Mouse (Mus musculus) heart, adult 8-10 months (tissue): ENCODE data around the gene Sept9. TPM values are rescaled to one million over a fixed set of nuclear protein-coding genes. Genes with fewer than 3 reads are reported as not detected.

ENCODE experiments used
- DNase-seq: peaks from one replicate; pipeline ENCODE4 v3.0.0; 2022; ENCODE audit warnings: low spot score
- total RNA-seq, 4 experiments: library from RNA; stranded (reverse); gene quantifications; 2 replicates each; pipeline ENCODE4 v1.2.4; 2022

The Sept9 gene
- total RNA-seq, 4 experiments from 2014 or later: 26.5 to 38.8 (median 31.0) TPM

- no peak for DNase-seq
Measured at GRCm38 (mm10) chr11:117344339-117345021, 145.0 kb downstream of the Sept9 start.

DNA sequence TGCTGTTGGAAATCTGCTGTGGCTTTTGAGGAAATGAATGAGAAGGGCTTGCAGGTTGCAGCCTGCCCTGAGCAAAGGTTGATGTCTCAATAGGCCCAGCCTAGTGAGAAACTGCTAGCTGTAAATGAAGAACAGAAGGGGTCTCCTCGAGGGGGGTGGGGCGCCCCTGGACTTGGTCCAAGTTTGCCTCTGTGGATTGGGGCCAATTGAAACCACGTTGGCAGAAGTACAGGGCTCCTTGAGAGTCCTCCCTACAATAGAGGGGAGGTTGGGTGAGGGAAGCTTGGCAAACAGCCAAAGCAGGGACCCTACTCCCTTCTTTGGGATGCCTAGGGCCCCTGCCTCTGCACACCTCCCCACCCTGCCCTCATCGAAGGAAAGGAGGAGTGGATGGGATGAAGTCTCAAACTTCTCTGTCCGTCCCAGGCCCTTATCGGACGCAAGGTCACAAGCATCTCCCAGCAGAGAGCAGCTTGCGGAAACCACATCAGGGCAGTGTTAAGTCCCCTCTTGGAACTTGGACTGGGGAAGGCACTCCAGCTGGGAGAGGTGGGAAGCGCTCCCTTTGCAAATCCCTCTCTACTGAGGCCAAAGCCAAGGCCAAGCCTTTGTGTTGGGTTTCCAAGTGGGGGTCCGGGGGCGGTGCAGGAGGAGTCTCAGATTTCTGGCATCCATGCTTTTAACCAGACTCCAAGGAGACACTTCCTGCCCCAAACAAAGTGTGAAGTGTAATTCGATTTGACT is 145.7 kb downstream of the Sept9 start:
- DNase-seq: no peak

DNA sequence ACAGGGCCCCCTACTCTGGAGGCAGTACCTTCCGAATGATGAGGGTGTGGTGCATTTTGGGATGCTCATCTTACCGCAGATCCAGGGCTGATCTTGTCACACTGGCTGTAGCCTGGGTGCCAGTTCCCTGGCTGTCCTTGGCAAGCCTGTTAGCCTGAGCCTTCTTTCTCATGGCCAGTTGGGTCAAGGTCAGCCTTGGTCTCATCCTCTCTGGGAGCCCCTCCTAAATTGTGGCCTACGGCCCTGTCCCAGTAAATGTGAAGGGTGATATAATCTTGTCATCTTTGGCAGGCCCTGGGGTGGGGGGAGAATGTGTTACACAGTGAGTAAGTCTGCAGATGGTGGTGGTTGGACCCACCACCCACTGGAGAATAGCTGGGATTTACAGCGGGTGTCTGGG is 147.8 kb downstream of the Sept9 start:
- DNase-seq: no peak

- no peak for DNase-seq
Measured at GRCm38 (mm10) chr11:117348429-117349103, 149.1 kb downstream of the Sept9 start.

DNA sequence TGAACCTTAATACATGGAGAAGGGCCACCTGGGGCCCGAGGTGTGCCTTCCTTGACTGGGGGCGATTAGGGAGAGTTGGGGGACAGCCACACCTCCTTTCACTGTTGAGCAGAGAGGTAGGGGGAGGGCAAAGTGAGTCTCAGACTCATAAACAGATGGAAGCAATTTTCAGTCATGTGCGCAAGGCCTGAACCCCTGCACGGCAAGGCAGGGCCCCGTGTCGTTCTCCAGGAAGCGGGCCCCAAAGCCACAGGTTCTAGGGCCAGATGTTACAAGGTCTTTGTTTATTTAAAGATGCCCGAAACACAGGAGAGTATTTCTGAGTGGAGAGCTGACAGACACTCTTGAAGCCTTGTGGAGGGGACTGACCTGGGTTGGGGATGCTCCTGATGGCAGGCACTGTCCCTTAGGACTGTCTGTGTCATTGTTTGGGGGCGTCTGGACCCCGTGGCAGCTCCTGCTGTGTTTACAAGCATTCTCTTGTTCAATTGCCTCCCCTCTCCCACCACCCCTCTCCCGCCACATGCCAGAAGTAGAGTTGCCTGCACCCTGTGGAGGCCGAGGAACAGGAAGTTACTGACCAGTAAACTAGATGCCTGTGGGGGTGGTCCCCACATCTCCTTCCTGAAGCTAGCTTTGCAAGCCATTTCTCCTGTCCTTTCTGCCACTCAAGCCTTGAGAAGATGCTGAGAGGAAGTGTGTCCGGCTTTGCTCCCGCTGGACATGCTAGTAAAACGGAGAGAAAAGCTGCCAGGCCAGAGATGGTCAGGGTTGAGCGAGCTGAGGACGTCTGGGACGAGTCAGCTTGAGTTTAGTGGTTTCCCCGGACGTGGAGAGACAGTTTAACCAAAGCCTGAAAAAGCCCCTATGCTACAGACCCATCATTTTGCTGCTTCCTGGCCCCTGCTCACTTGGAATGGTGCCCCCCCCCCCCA is 150.2 kb downstream of the Sept9 start:
- no peak for DNase-seq

DNA sequence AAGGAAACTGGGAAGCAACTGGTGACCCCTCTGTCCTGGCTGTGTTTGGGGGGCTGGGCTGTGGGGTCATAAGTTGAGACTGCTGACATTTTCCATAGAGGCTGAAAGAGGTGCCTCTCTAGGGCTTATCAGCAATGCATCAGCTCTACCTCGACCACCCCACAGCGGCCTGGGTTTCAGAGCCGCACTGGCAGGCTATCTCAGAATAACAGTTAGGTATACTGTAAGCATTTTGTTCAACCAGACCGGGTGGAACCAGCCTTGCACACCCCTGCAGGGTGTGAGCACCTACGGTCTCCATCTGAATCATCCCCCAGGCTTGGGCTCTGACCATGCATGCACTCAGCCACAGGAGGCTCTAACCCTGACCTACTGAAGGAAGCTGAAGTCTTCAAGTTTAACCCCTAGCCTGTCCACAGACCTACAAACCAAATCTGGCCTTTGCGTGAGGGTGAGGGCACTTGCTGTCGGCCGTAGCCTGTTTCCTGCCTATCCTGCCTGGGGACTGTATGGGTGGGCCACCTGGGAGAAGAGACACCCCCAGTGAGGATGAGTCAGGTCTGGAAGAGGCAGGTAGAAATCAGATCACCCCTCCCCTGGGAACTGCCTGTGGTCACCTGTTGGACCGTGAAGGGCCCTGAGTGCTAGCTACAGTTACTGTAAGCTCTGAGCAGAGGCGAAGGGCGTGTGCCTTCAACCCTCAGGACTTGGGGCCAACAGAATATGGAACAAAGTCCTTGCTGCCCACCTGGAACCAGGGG is 151.2 kb downstream of the Sept9 start:
- no peak for DNase-seq

GRCm38 (mm10) chr11:117353126-117353525 is 153.7 kb downstream of the Sept9 start:
- DNase-seq: no peak

DNA sequence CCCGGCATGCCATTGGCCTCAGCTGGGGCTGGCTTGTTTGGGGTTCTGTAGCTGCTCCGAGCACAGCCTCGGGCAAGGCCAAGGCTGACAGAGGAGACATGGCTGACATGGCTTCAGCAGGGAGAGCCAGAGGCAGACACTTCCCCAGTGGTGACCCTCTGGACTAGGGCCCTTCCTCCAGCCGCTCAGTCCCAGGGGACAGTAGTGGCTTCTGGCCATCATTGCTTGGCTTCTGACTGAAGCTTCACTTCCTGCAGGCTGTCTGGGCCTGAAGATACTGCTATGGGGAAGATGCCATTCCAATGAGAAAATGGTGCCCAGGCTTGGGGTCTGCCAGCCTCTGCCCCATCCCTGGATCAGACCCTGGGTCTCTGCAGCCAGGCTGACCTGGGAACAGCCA is 154.6 kb downstream of the Sept9 start:
- DNase-seq: peak; percentile 82

- DNase-seq: no peak
Measured at GRCm38 (mm10) chr11:117356937-117357336, 157.5 kb downstream of the Sept9 start.

DNA sequence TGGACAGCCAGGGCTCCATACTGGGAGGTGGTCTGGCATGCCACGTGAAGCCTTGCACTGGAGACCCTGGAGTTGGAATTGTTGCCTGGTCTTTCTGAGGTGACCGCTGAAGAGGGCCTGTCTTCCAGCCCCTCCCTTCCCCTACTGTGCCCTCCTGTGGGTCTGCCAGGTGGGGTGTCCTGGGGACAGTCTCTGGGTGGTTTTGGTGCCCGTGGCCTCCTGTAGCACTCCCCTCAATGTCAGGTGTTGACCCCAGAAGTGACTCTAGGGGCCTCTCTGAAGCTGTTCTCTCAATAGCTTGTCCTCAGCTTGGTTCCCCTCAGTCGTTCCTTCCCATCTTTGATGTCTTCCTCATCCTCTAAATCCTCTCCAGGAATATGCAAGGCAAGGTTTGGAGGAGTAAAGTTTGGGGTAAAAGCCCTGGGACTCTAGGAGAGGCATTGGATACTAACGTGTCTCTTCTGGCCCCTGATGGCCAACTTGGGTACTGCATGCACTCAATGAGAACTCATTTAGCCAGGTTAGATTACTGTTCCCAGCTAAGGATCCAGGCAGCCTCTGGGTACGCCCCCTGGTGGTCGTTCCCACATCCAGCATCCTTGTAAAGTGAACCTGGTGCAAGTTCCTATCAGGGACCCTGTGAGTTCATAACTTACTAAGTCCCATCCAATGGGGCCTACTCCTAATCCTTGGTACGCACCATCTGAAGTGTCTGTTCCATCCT is 158.6 kb downstream of the Sept9 start:
- peak; percentile 94 for DNase-seq

GRCm38 (mm10) chr11:117359161-117359560 is 159.7 kb downstream of the Sept9 start:
- DNase-seq: no peak

DNA sequence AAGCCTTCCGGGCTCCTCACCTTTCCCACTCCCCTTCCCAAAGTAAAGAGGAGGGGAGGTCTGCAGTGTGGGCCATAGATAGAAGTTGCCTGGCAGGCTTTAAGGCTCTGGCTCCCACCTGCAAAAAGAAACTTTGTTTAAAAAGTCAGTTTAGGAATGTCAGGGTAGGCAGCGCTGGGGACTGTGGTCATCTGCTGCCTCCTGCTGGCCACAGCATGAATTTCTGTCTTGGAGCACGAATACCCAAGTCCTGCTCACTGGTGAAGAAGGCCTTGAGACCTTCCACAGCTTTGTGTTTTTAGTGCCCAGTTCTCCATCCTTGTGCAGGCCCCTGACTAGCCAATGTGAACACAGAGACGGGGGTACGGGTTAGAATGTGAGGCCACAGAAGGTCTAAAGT is 160.4 kb downstream of the Sept9 start:
- peak; percentile 70 for DNase-seq

DNA sequence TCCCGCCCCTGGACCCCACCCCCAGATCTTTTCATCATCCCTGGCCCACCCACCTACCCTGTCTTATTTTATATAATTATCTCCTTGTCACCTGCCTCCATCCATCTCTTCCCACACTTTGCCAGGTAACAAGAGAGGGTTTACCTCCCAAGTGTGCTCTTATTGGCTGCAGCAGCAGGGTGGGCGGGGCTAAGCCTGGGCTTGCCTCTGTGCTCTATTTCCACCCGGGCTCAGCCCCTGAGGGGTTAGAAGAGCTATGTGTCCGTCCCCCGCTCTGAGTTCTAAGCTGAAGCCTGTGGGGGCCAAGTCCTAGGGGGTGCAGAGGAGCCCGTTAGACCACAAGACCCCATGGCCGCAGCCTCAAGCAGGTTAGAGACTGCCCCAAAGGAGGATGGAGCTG is 161.1 kb downstream of the Sept9 start:
- DNase-seq: no peak

DNA sequence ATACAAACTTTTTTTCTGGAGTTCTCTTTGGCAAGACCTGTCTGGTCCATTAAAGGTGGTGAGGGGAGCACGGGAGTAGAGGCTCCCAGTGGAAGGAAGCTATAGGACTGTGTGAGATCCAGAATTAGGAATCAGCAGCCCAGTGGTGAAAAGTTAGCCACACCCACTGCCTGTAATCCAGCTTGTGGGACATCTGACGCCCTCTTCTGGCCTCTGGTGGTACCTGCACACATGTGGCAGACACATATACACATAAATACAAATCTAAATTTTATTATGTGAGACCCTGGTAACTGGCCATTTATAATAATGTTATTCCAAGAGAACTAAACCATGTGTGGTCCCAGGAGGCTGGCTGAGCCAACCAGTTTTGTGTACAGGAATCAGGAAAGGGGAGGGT is 162.8 kb downstream of the Sept9 start:
- DNase-seq: no peak

GRCm38 (mm10) chr11:117363918-117364317 is 164.5 kb downstream of the Sept9 start:
- DNase-seq: no peak

DNA sequence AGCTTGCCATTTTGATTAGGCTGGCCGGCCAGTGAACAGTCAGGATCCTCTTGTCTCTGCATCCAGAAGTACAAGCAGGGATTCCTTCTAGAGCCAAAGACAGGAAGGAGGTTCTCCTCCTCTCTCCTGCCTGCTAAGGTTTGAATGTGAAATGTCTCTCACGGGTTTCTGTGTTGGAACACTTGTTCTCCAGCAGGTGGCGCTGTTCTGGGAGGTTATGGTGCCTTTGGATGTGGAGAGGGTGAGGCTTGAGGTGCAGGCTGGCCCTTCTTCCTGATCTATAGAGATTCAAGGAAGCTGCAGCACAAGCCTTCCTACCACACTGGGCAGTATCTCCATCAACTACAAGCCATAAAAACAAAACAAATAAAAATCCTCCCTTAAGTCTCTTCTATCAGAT is 167.0 kb downstream of the Sept9 start:
- DNase-seq: no peak

DNA sequence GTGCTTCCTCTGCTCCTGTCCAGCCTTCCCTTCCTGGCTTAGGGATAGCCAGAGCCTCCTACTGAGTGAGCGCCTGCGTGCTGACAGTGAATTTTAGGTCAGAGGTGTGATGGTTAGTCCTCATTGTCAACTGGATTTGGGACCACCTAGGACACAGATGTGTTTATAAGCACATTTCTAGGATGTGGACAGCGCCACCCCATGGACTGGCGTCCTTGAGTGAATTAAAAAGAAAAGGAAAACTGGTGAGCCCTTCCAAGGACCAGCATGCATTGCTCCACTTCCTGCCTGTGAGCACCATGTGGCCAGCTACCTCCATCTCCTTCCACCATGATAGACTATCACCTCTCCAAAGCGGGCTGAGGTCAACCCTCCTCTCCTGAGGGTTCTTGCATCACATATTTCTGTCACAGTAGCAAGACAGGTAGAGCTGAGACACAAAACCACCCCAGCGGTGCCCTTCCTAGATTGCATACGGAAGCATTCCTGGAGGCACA is 167.4 kb downstream of the Sept9 start:
- DNase-seq: no peak

- no peak for DNase-seq
Measured at GRCm38 (mm10) chr11:117367937-117368336, 168.5 kb downstream of the Sept9 start.

GRCm38 (mm10) chr11:117369347-117369746 is 169.9 kb downstream of the Sept9 start:
- DNase-seq: no peak

- DNase-seq: no peak
Measured at GRCm38 (mm10) chr11:117370262-117370850, 170.9 kb downstream of the Sept9 start.
